Mouse (Mus musculus) spleen, adult 2 months (tissue): ENCODE measurements at regions not wholly inside any gene's neighbourhood (a gene's known extent, or its start where the extent isn't known, plus 50 kb on each side); places are given as distances from the start of the nearest gene placed in this dataset.

ENCODE experiments used
- DNase-seq, 2 experiments: peaks; one replicate each; pipeline versions ENCODE4 v3.0.0 to v3.0.0-alpha.2; 2012 to 2021; ENCODE audit warnings: low spot score in 2 of 2, low read depth in 1 of 2
- H3K27ac ChIP-seq: fragments of 200-500 bp; 2 replicates; pipeline ENCODE4 v1.5.1; 2012; ENCODE audit warnings: low read length, inconsistent platforms; ENCODE audit not compliant: insufficient read depth
- H3K27me3 ChIP-seq: fragments of 200-500 bp; 2 replicates; pipeline ENCODE4 v1.6.1; 2012; ENCODE audit warnings: mild to moderate bottlenecking, moderate library complexity, low read length, inconsistent platforms; ENCODE audit not compliant: control insufficient read depth, insufficient read depth
- H3K36me3 ChIP-seq: fragments of 200-500 bp; 2 replicates; pipeline ENCODE4 v1.6.1; 2012; ENCODE audit warnings: mild to moderate bottlenecking, low read length, inconsistent platforms; ENCODE audit not compliant: control insufficient read depth, insufficient read depth
- H3K4me1 ChIP-seq: fragments of 200-500 bp; 2 replicates; pipeline ENCODE4 v1.6.1; 2011; ENCODE audit warnings: inconsistent platforms; ENCODE audit not compliant: control insufficient read depth, insufficient read depth, insufficient read length
- H3K4me3 ChIP-seq: fragments of 200-500 bp; 2 replicates; pipeline ENCODE4 v1.5.1; 2011; ENCODE audit warnings: mild to moderate bottlenecking, inconsistent platforms; ENCODE audit not compliant: insufficient read depth, insufficient read length; ENCODE audit errors: extremely low read depth
- CTCF ChIP-seq: fragments of 200-500 bp; IDR thresholded peaks from 2 replicates; pipeline ENCODE4 v1.5.1; 2011; ENCODE audit warnings: mild to moderate bottlenecking, inconsistent platforms; ENCODE audit not compliant: insufficient read depth, insufficient read length, insufficient replicate concordance; ENCODE audit errors: extremely low read depth
- POLR2A ChIP-seq: fragments of 200-500 bp; IDR thresholded peaks from 2 replicates; pipeline ENCODE4 v1.6.1; 2011; ENCODE audit warnings: low read depth, low read length, inconsistent platforms
- WGBS: fragments of 180-500 bp; shearing (Covaris S2); methylation state at CpG from one replicate; pipeline ENCODE4 v1.1.7; 2018; 5-methylcytosine and 5-hydroxymethylcytosine counted together

DNA sequence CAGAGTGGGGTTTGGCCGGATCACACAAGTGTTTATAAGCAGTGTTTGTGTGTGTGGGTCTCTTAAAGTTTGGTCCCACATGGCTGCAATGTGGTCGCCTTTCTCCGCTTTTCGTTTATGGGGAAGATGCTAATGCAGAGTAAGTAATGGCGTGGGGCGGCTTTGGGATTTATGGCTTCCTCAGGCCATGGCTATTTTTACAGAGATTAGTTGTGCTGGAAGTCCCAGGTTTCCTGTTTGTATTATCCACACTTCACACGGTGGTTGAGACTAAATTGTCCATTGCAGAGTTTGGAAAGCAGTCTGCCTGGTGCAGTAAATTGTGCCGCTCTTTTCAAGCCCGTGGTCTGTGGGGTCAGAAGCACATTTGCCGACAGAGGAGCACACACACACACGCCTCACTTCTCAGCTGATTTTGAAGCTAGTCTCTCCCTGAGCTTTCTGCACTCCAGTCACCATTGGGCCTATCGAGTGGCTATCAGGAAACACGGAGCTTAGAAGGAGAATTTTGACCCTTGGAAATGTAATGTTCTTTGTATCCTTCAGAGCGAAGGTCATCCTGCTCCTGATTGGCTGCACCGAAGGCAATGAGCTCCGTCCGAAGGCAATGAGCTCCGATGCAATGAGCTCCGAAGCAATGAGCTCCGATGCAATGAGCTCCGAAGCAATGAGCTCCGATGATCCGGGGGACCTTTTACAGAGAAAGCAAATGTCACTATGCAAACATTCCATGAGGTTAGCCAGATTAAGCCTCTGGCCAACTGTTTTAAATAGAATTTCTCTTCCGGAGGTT lies 142.9 kb upstream of the Dkk2 start:
- H3K27me3 ChIP-seq, result no peaks in the 10 kb centered on the region
- no peak overlapping the region for H3K27ac ChIP-seq
- TF ChIP-seq POLR2A, result no peak
- no peak for TF ChIP-seq CTCF
- no peaks in the 10 kb centered on the region for H3K36me3 ChIP-seq
- WGBS, result 35% methylated on average over 24 of the region's 24 CpGs
- no peak overlapping the region for H3K4me3 ChIP-seq
- no peaks in the 10 kb centered on the region for H3K4me1 ChIP-seq
- no peak for DNase-seq

DNA sequence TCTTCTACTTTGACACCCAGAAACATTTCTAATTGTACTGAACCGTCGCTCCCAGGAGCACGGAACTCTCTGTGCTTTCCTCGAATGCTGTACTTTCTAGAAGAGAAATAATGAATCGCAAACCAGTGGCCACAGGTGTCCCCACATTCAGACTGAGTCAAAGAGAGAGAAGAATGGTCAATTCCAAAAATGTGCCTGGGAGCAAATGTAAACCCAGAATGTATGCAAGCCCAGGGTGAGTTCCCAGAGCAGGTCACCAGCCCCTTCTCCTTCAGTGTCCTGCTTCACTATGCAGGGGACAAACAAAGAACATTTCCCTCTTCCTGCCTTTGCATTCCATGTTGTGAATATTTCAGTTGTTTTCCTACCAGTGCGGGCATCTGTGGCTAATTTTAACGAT lies 141.7 kb upstream of the Dkk2 start:
- DNase-seq, result no peak
- no peak overlapping the region for H3K4me3 ChIP-seq
- no peak overlapping the region for H3K27ac ChIP-seq
- H3K27me3 ChIP-seq, result no peaks in the 10 kb centered on the region
- WGBS, result 88% methylated on average over 7 of the region's 7 CpGs
- no peaks in the 10 kb centered on the region for H3K4me1 ChIP-seq
- no peaks in the 10 kb centered on the region for H3K36me3 ChIP-seq
- TF ChIP-seq POLR2A (no peak), CTCF (no peak)

- DNase-seq, result no peak
- no peak for TF ChIP-seq CTCF
- no peak for TF ChIP-seq POLR2A
- Histone ChIP-seq H3K27ac (no peak overlapping the region), H3K4me3 (no peak overlapping the region), H3K36me3 (no peaks in the 10 kb centered on the region), H3K4me1 (no peaks in the 10 kb centered on the region), H3K27me3 (no peaks in the 10 kb centered on the region)
- WGBS, result 95% methylated on average over 11 of the region's 11 CpGs
Measured at GRCm38 (mm10) chr3:131955771-131956170, 129.3 kb upstream of the Dkk2 start.

GRCm38 (mm10) chr3:131960636-131961035 lies 124.5 kb upstream of the Dkk2 start:
- Histone ChIP-seq H3K36me3 (no peaks in the 10 kb centered on the region), H3K27ac (no peak overlapping the region), H3K27me3 (no peaks in the 10 kb centered on the region), H3K4me1 (no peaks in the 10 kb centered on the region), H3K4me3 (no peak overlapping the region)
- 85% methylated on average over 1 of the region's 1 CpGs for WGBS
- DNase-seq, result no peak
- TF ChIP-seq POLR2A (no peak), CTCF (no peak)

GRCm38 (mm10) chr3:131961571-131961970 lies 123.5 kb upstream of the Dkk2 start:
- DNase-seq, result no peak

GRCm38 (mm10) chr3:131962870-131963269 lies 122.2 kb upstream of the Dkk2 start:
- Histone ChIP-seq H3K4me1 (no peaks in the 10 kb centered on the region), H3K36me3 (no peaks in the 10 kb centered on the region), H3K4me3 (no peak overlapping the region), H3K27ac (no peak overlapping the region), H3K27me3 (no peaks in the 10 kb centered on the region)
- 71% methylated on average over 2 of the region's 2 CpGs for WGBS
- TF ChIP-seq POLR2A, result no peak
- no peak for TF ChIP-seq CTCF
- DNase-seq, result no peak

More at GRCm38 (mm10) chr3:131961571-131961970, 123.5 kb upstream of the Dkk2 start:
- Histone ChIP-seq H3K27ac (no peak overlapping the region), H3K4me1 (no peaks in the 10 kb centered on the region), H3K27me3 (no peaks in the 10 kb centered on the region), H3K36me3 (no peaks in the 10 kb centered on the region), H3K4me3 (no peak overlapping the region)
- TF ChIP-seq POLR2A, result no peak
- no peak for TF ChIP-seq CTCF

DNA sequence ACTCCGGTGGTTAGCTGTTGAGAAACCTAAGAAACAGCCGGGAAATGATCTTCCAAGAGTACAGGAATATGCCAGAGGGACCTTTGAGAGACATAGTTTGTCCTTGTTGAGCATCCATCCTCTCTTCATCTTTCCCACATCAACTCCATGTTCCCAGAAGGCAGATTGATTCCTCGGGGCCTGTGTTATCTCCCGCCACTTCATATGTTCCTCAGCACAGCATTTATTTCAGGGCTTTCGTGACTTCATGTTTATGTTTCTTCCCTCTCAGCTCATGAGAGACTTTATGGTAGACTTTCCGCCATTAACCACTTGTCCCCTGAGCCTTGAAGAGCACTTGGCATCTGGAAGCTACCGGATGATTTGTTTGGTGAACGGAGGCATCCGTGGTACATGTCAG lies 120.1 kb upstream of the Dkk2 start:
- TF ChIP-seq POLR2A, result no peak
- Histone ChIP-seq H3K36me3 (no peaks in the 10 kb centered on the region), H3K27ac (no peak overlapping the region), H3K27me3 (no peaks in the 10 kb centered on the region), H3K4me1 (no peaks in the 10 kb centered on the region), H3K4me3 (no peak overlapping the region)
- DNase-seq, result no peak
- WGBS, result 90% methylated on average over 9 of the region's 9 CpGs
